Mouse (Mus musculus) MEL (cell line): Measurements from ENCODE around the gene Mroh2a. TPM values are rescaled to one million over a fixed set of nuclear protein-coding genes. Genes with fewer than 3 reads are reported as not detected.

ENCODE experiments used
- DNase-seq: peaks from one replicate; pipeline ENCODE4 v3.0.0; 2011; ENCODE audit warnings: low read depth, low spot score
- H3K27ac ChIP-seq: 2 replicates; pipeline ENCODE4 v1.5.1; 2012; ENCODE audit warnings: low read depth, mild to moderate bottlenecking, control low read depth, low read length, moderate library complexity; ENCODE audit not compliant: control insufficient read depth
- H3K27me3 ChIP-seq, 2 experiments: fragments of 150-350 bp in 1 of 2; sonication (generic) in 1 of 2; 2 replicates each; pipeline ENCODE4 v1.6.1; 2012; ENCODE audit warnings: low read length in 2 of 2, mild to moderate bottlenecking in 2 of 2, improper control_type of control experiment in 1 of 2, moderate library complexity in 1 of 2; ENCODE audit not compliant: insufficient read depth in 2 of 2, control insufficient read depth in 1 of 2
- H3K36me3 ChIP-seq, 2 experiments: 2 replicates each; pipeline ENCODE4 v1.6.1; 2012 to 2014; ENCODE audit warnings: low read length in 2 of 2, improper control_type of control experiment in 1 of 2, inconsistent platforms in 1 of 2, mild to moderate bottlenecking in 1 of 2; ENCODE audit not compliant: insufficient read depth in 2 of 2, control insufficient read depth in 1 of 2
- H3K4me1 ChIP-seq, 2 experiments: fragments of 150-350 bp in 1 of 2; sonication (generic) in 1 of 2; 2 replicates each; pipeline ENCODE4 v1.6.1; 2012; ENCODE audit warnings: low read length in 2 of 2, improper control_type of control experiment in 1 of 2, mild to moderate bottlenecking in 1 of 2; ENCODE audit not compliant: insufficient read depth in 2 of 2, control insufficient read depth in 1 of 2
- H3K4me3 ChIP-seq, 2 experiments: fragments of 150-350 bp in 1 of 2; sonication (generic) in 1 of 2; 2 replicates each; pipeline ENCODE4 v1.5.1; 2012; ENCODE audit warnings: low read depth in 2 of 2, low read length in 2 of 2, mild to moderate bottlenecking in 2 of 2, moderate library complexity in 2 of 2, control low read depth in 1 of 2, improper control_type of control experiment in 1 of 2; ENCODE audit not compliant: control insufficient read depth in 1 of 2, insufficient read depth in 1 of 2
- H3K79me2 ChIP-seq: 2 replicates; pipeline ENCODE4 v1.6.1; 2012; ENCODE audit warnings: mild to moderate bottlenecking, low read length, moderate library complexity; ENCODE audit not compliant: control insufficient read depth, poor library complexity, insufficient read depth
- H3K9ac ChIP-seq: 2 replicates; pipeline ENCODE4 v1.6.1; 2012; ENCODE audit warnings: low read depth, mild to moderate bottlenecking, control low read depth, low read length, moderate library complexity; ENCODE audit not compliant: control insufficient read depth, poor library complexity, severe bottlenecking
- H3K9me3 ChIP-seq: fragments of 150-350 bp; sonication (generic); replicated peaks from 2 replicates; pipeline ENCODE4 v1.6.1; 2012; ENCODE audit warnings: mild to moderate bottlenecking, low read length, improper control_type of control experiment, moderate library complexity; ENCODE audit not compliant: insufficient read depth
- BHLHE40 ChIP-seq: IDR thresholded peaks from 2 replicates; pipeline ENCODE4 v1.6.1; 2012; ENCODE audit warnings: low read depth, mild to moderate bottlenecking, inconsistent platforms, low read length, improper control_type of control experiment, borderline replicate concordance
- CHD2 ChIP-seq: IDR thresholded peaks from 2 replicates; pipeline ENCODE4 v1.6.1; 2011; ENCODE audit warnings: low read length, improper control_type of control experiment
- CTCF ChIP-seq, 3 experiments: IDR thresholded peaks in 2 of 3; conservative IDR thresholded peaks in 1 of 3; 2 replicates each; pipeline ENCODE4 v1.5.1; 2011 to 2012; ENCODE audit warnings: low read length in 3 of 3, low read depth in 2 of 3, mild to moderate bottlenecking in 2 of 3, improper control_type of control experiment in 1 of 3, inconsistent platforms in 1 of 3, mixed read lengths in 1 of 3, moderate library complexity in 1 of 3; ENCODE audit not compliant: control insufficient read depth in 1 of 3, insufficient read depth in 1 of 3, poor library complexity in 1 of 3, severe bottlenecking in 1 of 3
- E2F4 ChIP-seq: IDR thresholded peaks from 2 replicates; pipeline ENCODE4 v1.6.1; 2011; ENCODE audit warnings: low read depth, low read length, improper control_type of control experiment, borderline replicate concordance
- JUND ChIP-seq: IDR thresholded peaks from 2 replicates; pipeline ENCODE4 v1.6.1; 2011; ENCODE audit warnings: low read depth, mild to moderate bottlenecking, improper control_type of control experiment, low read length
- MEF2A ChIP-seq: IDR thresholded peaks from 2 replicates; pipeline ENCODE4 v1.6.1; 2014; ENCODE audit warnings: low read depth, mild to moderate bottlenecking, inconsistent platforms, low read length, improper control_type of control experiment; ENCODE audit not compliant: poor library complexity, insufficient replicate concordance, severe bottlenecking; ENCODE audit errors: extremely low read depth
- NELFE ChIP-seq: IDR thresholded peaks from 2 replicates; pipeline ENCODE4 v1.6.1; 2011; ENCODE audit warnings: low read depth, low read length, improper control_type of control experiment
- RCOR1 ChIP-seq: IDR thresholded peaks from 2 replicates; pipeline ENCODE4 v1.6.1; 2012; ENCODE audit warnings: low read depth, mild to moderate bottlenecking, inconsistent platforms, low read length, improper control_type of control experiment
- TAL1 ChIP-seq: IDR thresholded peaks from 2 replicates; pipeline ENCODE4 v1.6.1; 2012; ENCODE audit warnings: mild to moderate bottlenecking, inconsistent platforms, low read length, moderate library complexity, mixed read lengths
- UBTF ChIP-seq: IDR thresholded peaks from 2 replicates; pipeline ENCODE4 v1.6.1; 2012; ENCODE audit warnings: low read depth, mild to moderate bottlenecking, inconsistent platforms, low read length, improper control_type of control experiment, moderate library complexity, borderline replicate concordance; ENCODE audit not compliant: insufficient read depth
- ZNF384 ChIP-seq: IDR thresholded peaks from 2 replicates; pipeline ENCODE4 v1.6.1; 2012; ENCODE audit warnings: low read depth, mild to moderate bottlenecking, inconsistent platforms, low read length, improper control_type of control experiment
- polyA plus RNA-seq, 2 experiments: library from polyadenylated mRNA; stranded (reverse) in 1 of 2; unstranded in 1 of 2; fragments of >175 nt in 1 of 2; fragments of >200 nt in 1 of 2; gene quantifications; 2 replicates each; pipeline versions ENCODE4 v1.2.1 to v1.2.4; 2012; ENCODE audit warnings: low replicate concordance in 2 of 2, low read depth in 1 of 2; ENCODE audit not compliant: insufficient read length in 2 of 2, insufficient read depth in 1 of 2, missing spikeins in 1 of 2
- total RNA-seq: library from RNA; depleted of rRNA; stranded (reverse); fragments of 300-350 nt; gene quantifications from 2 replicates; pipeline ENCODE4 v1.2.3, GENCODE M21; 2012

Gene Mroh2a
- total and polyA plus RNA-seq, 3 experiments: 0.27 to 2.5 TPM; not detected in 1

GRCm38 (mm10) chr1:88212341-88213045 is 14.3 kb upstream of the Mroh2a start:
- H3K9me3 ChIP-seq: no peaks in the 10 kb centered on the region
- peak; percentile 6 for DNase-seq
- TF ChIP-seq JUND (no peak), NELFE (no peak), ZNF384 (no peak), CTCF (IDR thresholded peaks at IDR 0.05 in 2 of 3, conservative IDR thresholded peaks at IDR 0.05 in 1 of 3; ENCODE audit: control insufficient read depth in 1 of 3, insufficient read depth in 1 of 3, low read depth in 2 of 3, low read length in 3 of 3, poor library complexity in 1 of 3, severe bottlenecking in 1 of 3) (0 out of 6 replicates have a peak, but pooled peaks of 1 of the 3 experiments have one; percentile 1), MEF2A (no peak)

GRCm38 (mm10) chr1:88213061-88213460 is 13.7 kb upstream of the Mroh2a start:
- DNase-seq: peak; percentile 4
- Histone ChIP-seq H3K9ac (no peak overlapping the region), H3K9me3 (no peaks in the 10 kb centered on the region), H3K27me3 (no peaks in the 10 kb centered on the region), H3K4me3 (no peak overlapping the region), H3K36me3 (no peaks in the 10 kb centered on the region), H3K27ac (no peak overlapping the region), H3K4me1 (no peaks in the 10 kb centered on the region), H3K79me2 (no peaks in the 10 kb centered on the region)
- TF ChIP-seq UBTF (no peak), CHD2 (no peak)

More at GRCm38 (mm10) chr1:88212341-88213045, 14.3 kb upstream of the Mroh2a start:
- Histone ChIP-seq H3K9ac (no peak overlapping the region), H3K27ac (no peak overlapping the region), H3K79me2 (no peaks in the 10 kb centered on the region), H3K36me3 (no peaks in the 10 kb centered on the region; a peak in 1 of 4 replicates), H3K4me1 (no peaks in the 10 kb centered on the region), H3K27me3 (no peaks in the 10 kb centered on the region), H3K4me3 (no peak overlapping the region)

GRCm38 (mm10) chr1:88213766-88214461 is 12.9 kb upstream of the Mroh2a start:
- Histone ChIP-seq H3K79me2 (no peaks in the 10 kb centered on the region), H3K9ac (no peak overlapping the region), H3K4me3 (no peak overlapping the region)
- DNase-seq: peak; percentile 13
- TF ChIP-seq RCOR1 (no peak), BHLHE40 (no peak), TAL1 (0 out of 2 replicates have a peak, but pooled peaks have one; percentile 18), E2F4 (no peak)
- TF ChIP-seq, all 39 proteins: peak for 1
- H3K9me3 ChIP-seq: no peaks in the 10 kb centered on the region
- no peaks in the 10 kb centered on the region for H3K36me3 ChIP-seq
- H3K4me1 ChIP-seq: no peaks in the 10 kb centered on the region
- no peaks in the 10 kb centered on the region for H3K27me3 ChIP-seq
- H3K27ac ChIP-seq: no peak overlapping the region
